Mouse (Mus musculus): ENCODE data around the gene Nlgn3. TPM values are rescaled to one million over a fixed set of nuclear protein-coding genes. Genes with fewer than 3 reads are reported as not detected.
"Not testable (repeated sequence)": the region's sequence is repeated elsewhere in the genome, so short reads cannot be mapped to it uniquely, and the experiment has no call there.

Nlgn3 gene
- total and polyA plus RNA-seq, 3 experiments, result 0.04 to 0.76 (median 0.12) TPM

DNA sequence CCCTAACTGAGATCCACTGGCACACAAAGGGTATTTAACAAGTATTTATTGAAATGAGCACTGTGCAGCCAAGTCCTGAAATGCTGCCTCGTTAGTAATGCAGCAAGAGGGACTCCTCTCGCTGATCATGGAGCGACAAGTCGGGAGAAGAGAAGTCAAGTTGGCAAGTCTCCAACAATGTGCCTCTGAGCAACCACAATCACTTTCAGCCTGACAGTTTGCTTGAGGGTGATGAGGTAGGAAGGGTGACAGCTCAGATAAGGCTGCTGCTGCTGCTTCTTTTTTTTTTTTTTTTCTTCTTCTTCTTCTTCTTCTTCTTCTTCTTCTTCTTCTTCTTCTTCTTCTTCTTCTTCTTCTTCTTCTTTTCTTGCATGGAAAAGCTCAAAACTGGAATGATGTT lies 52.2 kb downstream of the Nlgn3 start:
- no peaks in the 10 kb centered on the region for H3K36me3 ChIP-seq (replicated peaks in 1 of 2; ENCODE audit: control insufficient read depth in 1 of 2, insufficient read depth in 1 of 2, low read length in 1 of 2)
- DNase-seq (ENCODE audit: extremely low read depth), result no peak
- H3K27me3 ChIP-seq (replicated peaks), result no peaks in the 10 kb centered on the region
- H3K4me1 ChIP-seq (ENCODE audit: control insufficient read depth in 1 of 2, insufficient read depth in 2 of 2), result no peaks in the 10 kb centered on the region
- H3K4me3 ChIP-seq (replicated peaks in 1 of 3; ENCODE audit: low read depth in 2 of 3, low read length in 2 of 3, poor library complexity in 1 of 3), result no peak overlapping the region
- in situ Hi-C loops (cut with MboI; ENCODE audit: low pct_ligation_motif_present, low pct_unique_long_range_greater_than_20kb, low sequenced_read_pairs), result no loop called here
- no peak overlapping the region for H3K27ac ChIP-seq (ENCODE audit: insufficient read depth, low read depth)
- dilution Hi-C loops (cut with MboI; ENCODE audit: extremely low pct_ligation_motif_present, extremely low pct_unique_long_range_greater_than_20kb, low sequenced_read_pairs), result no loop called here
- TF ChIP-seq MEF2A (IDR thresholded peaks at IDR 0.05; ENCODE audit: borderline replicate concordance, low read depth, low read length) (no peak), ZMIZ1 (IDR thresholded peaks at IDR 0.05; ENCODE audit: low read depth, low read length) (no peak), POLR2A (IDR thresholded peaks at IDR 0.05; ENCODE audit: low read depth, low read length) (no peak), RAD21 (IDR thresholded peaks at IDR 0.05; ENCODE audit: low read depth, low read length) (no peak), PAX5 (IDR thresholded peaks at IDR 0.05; ENCODE audit: low read length) (no peak), RCOR1 (conservative IDR thresholded peaks at IDR 0.05; ENCODE audit: low read depth, low read length) (no peak), MAX (IDR thresholded peaks at IDR 0.05; ENCODE audit: low read length) (no peak), MYC (IDR thresholded peaks at IDR 0.05; ENCODE audit: low read depth, low read length) (no peak), KAT2A (IDR thresholded peaks at IDR 0.05; ENCODE audit: insufficient replicate concordance, low read length) (no peak), HCFC1 (IDR thresholded peaks at IDR 0.05; ENCODE audit: low read depth, low read length) (no peak), POLR2AphosphoS2 (IDR thresholded peaks at IDR 0.05; ENCODE audit: low read depth, low read length) (no peak), E2F4 (IDR thresholded peaks at IDR 0.05; ENCODE audit: insufficient replicate concordance, low read depth, low read length) (no peak), GABPA (IDR thresholded peaks at IDR 0.05; ENCODE audit: insufficient replicate concordance, low read depth, low read length) (no peak), MAZ (IDR thresholded peaks at IDR 0.05; ENCODE audit: low read depth, low read length) (no peak), UBTF (IDR thresholded peaks at IDR 0.05; ENCODE audit: low read depth, low read length) (no peak), ZC3H11A (IDR thresholded peaks at IDR 0.05; ENCODE audit: low read depth, low read length) (no peak)
- H3K9me3 ChIP-seq (replicated peaks; ENCODE audit: low read length), result no peaks in the 10 kb centered on the region
- H3K79me2 ChIP-seq (replicated peaks; ENCODE audit: control insufficient read depth, extremely low read depth, insufficient read depth, poor library complexity, severe bottlenecking), result no peaks in the 10 kb centered on the region
- no peak overlapping the region for H3K9ac ChIP-seq (ENCODE audit: insufficient read depth, low read depth)
- no peak overlapping the region for H3K4me2 ChIP-seq (ENCODE audit: insufficient read depth, low read depth, poor library complexity, severe bottlenecking)

- H3K4me2 ChIP-seq (ENCODE audit: insufficient read depth, low read depth, poor library complexity, severe bottlenecking), result not testable (repeated sequence)
Observed at GRCm38 (mm10) chrX:101358902-101359301, 59.9 kb downstream of the Nlgn3 start.

More at GRCm38 (mm10) chrX:101358902-101359301, 59.9 kb downstream of the Nlgn3 start:
- H3K27me3 ChIP-seq (replicated peaks); H3K9me3 ChIP-seq (replicated peaks; ENCODE audit: low read length); H3K27ac ChIP-seq (ENCODE audit: insufficient read depth, low read depth); dilution Hi-C loops (cut with MboI; ENCODE audit: extremely low pct_ligation_motif_present, extremely low pct_unique_long_range_greater_than_20kb, low sequenced_read_pairs); H3K4me3 ChIP-seq (replicated peaks in 1 of 3; ENCODE audit: low read depth in 2 of 3, low read length in 2 of 3, poor library complexity in 1 of 3); H3K4me1 ChIP-seq (ENCODE audit: control insufficient read depth in 1 of 2, insufficient read depth in 2 of 2); H3K79me2 ChIP-seq (replicated peaks; ENCODE audit: control insufficient read depth, extremely low read depth, insufficient read depth, poor library complexity, severe bottlenecking); H3K36me3 ChIP-seq (replicated peaks in 1 of 2; ENCODE audit: control insufficient read depth in 1 of 2, insufficient read depth in 1 of 2, low read length in 1 of 2); in situ Hi-C loops (cut with MboI; ENCODE audit: low pct_ligation_motif_present, low pct_unique_long_range_greater_than_20kb, low sequenced_read_pairs); DNase-seq (ENCODE audit: extremely low read depth); H3K9ac ChIP-seq (ENCODE audit: insufficient read depth, low read depth): not testable (repeated sequence)
- peak; percentile 9 to 19; a peak in 2 of 4 replicates for TF ChIP-seq CTCF (conservative IDR thresholded peaks at IDR 0.05 in 1 of 2, IDR thresholded peaks at IDR 0.05 in 1 of 2; ENCODE audit: low read depth in 2 of 2, low read length in 2 of 2)
